Mouse (Mus musculus): ENCODE measurements around the gene Olfr1335.
"Not testable (repeated sequence)": the region's sequence is repeated elsewhere in the genome, so short reads cannot be mapped to it uniquely, and the experiment has no call there.

Olfr1335 gene

GRCm38 (mm10) chr4:118809844-118810243, at the start of gene Olfr1335:
Gene Olfr1335 (minus strand): TSS chr4:118809944.
- DNase-seq: no peak

GRCm38 (mm10) chr4:118836179-118836578, 26.4 kb upstream of the Olfr1335 start, which contains the start of gene Olfr1333:
Gene Olfr1333 (minus strand): TSS chr4:118836279.
- no peak for DNase-seq

GRCm38 (mm10) chr4:118818921-118819320, 9.2 kb upstream of the Olfr1335 start:
- DNase-seq: peak; percentile 7

DNA sequence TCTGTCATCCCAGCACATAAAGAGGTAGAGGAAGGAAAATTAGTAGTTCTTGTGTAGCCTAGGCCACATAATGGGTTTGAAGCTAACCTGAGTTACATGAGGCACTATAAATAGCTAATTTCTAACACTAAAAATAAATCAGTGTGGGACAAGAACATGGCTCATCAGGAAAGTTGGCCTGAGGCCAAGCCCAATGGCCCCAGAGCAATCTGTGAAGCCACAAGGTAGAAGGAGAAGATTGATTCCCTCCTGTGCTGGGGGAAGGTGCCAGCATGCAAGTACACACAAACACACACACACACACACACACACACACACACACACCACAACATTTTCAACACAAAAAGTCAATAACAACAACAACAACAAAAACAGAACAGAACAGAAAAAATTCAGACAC, 16.9 kb downstream of the Olfr1335 start:
- not testable (repeated sequence) for DNase-seq

DNA sequence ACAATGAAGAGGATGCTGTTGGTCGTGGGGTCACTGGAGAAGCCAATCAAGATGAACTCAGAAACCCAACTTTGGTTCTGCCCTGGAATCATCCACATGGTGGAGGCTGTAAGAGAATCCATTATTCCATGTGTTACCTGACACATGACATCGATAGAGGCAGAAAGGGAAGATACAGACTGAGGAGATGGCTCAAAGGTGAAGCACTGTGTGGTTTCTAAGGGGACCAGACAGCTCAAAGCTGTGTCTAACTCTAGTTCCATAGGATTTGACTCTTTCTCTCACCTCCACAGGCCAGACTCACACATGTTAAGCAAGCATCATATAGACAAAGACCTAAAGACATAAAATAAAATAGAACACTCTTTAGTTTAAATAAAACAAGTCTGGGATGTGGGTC, 27.3 kb downstream of the Olfr1335 start, which contains the start of gene Olfr1337:
TSS of gene Olfr1337 (minus strand) at position 101 of the 400 bp plus-strand sequence.
- DNase-seq: no peak

Measured in layer of hippocampus, adult 9-11 months (tissue).